Mouse (Mus musculus) CD4-positive naive resting alpha-beta T cell, adult 57 days (primary cell): ENCODE results near the gene Prcc. TPM values are rescaled to one million over a fixed set of nuclear protein-coding genes. Genes with fewer than 3 reads are reported as not detected.

ENCODE experiments used
- total RNA-seq: library from RNA; stranded (reverse); gene quantifications from one replicate; pipeline ENCODE4 v1.2.4, GENCODE M21; 2023

The Prcc gene
- 70.6 TPM for total RNA-seq

DNA sequence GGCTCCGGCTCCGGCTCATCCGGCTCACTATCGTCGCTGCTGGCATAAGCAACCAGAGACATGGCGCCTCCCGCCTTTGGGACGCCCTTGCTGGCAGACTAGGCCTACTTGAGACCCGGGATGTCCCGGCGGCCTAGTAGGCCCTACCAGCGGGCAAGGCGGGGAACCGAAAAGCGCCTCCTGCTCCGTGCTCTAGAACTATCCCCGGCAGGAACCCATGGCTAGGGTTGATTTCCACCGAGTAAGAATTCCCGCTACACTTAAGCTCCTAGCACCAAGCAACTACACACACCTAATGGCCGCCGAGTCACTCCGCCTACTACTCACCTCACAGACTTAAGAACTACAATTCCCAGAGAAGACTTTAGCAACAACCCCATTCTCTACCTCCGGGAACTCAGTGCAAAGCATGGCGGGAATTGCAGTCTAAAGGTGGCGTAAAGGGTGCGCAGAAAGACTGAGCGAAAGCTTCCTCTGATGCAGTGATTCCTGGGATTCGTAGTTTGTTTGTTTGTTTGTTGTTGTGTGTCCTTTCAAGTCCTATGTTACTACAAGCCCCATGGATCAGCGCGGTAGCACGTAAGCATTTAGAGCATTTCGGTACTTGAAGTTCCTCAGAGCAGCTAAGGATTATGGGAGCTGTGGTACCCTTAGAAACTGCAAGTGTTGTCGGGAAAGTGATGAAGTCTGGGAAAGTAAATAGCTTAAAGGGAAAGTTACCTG, at the start of gene Prcc:
Prcc (minus strand) TSS at position 328 of the 723 bp plus-strand sequence.

DNA sequence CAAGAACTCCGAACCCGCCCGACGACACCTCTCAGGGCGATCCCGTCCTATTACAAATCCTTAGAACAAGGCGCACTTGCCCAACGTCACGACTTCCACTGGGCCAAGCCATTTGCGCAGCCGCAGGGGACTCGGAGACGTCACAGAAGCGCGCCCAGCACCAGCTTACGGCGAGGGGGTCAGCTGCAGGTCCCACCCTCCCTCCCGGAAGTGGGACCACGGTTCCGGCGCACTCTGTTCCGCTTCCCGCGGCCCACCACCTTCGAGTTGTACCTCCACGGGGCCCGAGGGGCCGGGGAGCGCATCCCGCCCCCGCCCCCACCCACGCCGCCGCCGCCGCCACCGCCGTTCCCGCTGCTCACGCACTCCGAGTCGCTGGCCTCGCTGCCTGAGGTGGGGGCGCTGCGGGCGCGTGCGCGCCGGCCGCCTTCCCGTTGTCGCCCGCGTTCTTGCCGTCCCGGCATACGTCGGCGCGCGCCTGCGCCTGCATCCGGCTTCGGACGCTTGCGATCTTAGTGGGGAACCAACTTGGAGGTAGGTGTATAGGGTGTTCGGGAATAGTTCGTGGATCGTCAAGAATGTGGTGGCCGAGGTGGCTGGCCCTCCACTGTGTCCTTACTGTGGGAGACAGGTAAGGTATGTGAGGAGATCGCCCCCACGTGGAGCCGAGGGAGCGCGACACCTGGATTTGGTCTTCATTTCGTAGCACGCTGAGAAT, 44.8 kb upstream of the Prcc start, which contains the start of the genes Isg20l2 and Rrnad1:
Isg20l2 (plus strand) TSS at position 237 of the 718 bp plus-strand sequence.
Rrnad1 (minus strand) TSS at position 640 of the 718 bp plus-strand sequence.

DNA sequence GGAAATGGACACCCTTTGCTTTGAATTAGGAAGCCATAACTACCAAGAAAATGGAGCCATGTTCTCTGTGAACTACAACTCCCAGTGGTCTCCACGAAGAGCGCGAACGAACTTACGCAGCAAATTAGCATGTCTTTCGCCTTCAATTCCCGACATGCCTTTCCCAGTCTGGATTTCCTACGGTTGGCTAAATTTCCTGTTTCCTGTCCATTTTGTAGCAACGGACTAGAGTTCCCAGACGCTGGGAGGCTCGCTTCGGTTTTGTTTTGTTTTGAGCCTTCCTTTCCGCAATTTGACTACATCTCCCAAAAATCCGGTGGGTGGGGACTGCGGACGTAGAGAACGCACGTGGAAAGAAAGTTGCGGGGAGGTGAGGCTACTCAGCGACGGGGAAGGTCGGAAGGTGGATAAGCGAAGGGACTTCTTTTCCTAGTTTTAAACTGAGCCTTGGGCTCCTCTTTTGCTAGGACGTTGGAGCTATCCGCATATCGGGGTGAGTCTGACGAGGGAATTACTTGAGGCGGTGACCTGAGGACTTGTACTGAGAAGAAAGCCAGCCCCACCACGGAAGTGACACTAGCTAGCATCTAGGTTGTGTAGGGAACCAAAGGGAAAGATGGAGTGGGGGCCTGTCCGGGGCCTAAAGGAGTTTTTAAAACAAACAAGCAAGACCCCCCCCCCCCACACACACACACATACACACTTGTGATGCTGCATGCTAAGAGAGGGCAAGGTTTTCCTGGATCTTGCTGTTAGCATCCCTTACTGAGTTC, 34.1 kb upstream of the Prcc start, which contains the start of gene Mrpl24:
Mrpl24 (plus strand) TSS at position 171 of the 773 bp plus-strand sequence.

DNA sequence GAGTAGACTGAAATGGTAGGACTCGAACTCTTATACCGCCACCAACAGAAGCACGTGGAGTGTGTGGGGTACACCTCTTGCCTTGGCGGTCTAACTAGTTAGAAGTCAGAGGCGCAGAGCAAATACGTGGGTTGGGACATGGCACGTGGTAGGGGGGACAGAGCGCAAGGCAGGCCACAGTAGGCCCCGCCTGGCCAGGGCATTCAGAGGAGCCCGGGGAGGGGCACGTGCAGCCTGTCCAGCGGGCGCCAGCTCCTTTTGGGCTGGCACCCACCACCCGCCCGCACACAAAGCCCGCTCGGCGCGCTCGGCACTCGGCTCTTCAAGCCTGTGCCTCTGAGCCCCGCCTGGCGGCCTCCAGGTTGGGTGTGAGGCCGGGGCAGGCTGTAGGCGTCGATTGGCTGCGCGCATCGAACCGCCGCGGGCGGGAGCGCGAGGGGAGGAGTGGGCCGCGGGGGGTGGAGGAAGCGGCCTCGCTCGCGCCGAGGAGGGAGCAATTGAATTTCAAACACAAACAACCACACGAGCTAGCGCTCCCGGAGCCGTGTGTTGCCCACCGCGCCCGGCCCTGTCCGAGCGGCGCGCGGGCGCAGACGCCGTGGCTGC, 20.6 kb upstream of the Prcc start, which contains the start of gene Hdgf:
Hdgf (plus strand) TSS at position 442 of the 606 bp plus-strand sequence.

DNA sequence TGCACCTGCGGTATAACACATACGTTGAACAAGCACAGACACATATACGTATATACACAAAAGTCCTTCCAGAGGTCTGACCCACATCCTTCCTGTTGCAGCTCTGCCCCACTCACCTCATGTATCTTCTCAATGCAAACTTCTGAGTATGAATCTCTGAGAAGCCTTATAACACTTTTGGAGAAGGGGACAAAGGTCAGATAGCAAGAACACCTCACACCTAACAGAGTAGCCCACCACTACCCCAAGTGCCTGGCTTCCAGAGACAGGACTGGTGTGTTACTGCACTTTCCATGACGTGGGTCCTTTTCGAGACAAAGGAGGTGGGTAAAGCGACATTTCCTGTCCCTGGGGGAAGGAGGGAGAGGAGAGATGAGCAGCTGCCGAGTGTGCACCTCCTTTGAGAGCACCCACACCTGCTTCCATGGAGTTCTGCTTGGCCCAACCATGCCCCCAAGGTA, 38.7 kb downstream of the Prcc start, which contains the start of gene Sh2d2a:
Sh2d2a (plus strand) TSS at position 106 of the 461 bp plus-strand sequence.

DNA sequence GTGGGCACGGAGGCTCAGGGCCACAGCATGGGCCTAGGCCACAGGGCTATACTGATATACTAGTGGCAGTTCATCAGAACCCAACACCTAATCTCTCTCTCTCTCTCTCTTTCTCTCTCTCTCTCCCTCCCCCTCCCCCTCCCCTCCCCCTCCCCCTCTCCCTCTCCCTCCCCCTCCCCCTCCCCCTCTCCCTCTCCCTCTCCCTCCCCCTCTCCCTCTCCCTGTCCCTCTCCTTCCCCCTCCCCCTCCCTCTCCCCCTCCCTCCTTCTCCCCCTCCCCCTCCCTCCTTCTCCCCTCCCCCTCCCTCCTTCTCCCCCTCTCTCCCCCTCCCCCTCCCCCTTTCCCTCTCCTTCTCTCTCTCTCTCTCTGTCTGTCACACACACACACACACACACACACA, 61.2 kb downstream of the Prcc start, which contains the start of gene Pear1:
Pear1 (minus strand) TSS at position 101 of the 400 bp plus-strand sequence.

Other genes starting within 250 kb of the Prcc start
- gene Lrrc71, start 137.0 kb downstream of the Prcc start, total RNA-seq = 0.35 TPM
- gene Ntrk1, start 90.4 kb downstream of the Prcc start, total RNA-seq = not detected
- not detected for gene Insrr, start 88.7 kb downstream of the Prcc start, total RNA-seq
- gene Pear1, start 61.3 kb downstream of the Prcc start, total RNA-seq = 23.2 TPM
- gene Sh2d2a, start 38.9 kb downstream of the Prcc start, total RNA-seq = 294 TPM
- gene Hdgf, start 20.7 kb upstream of the Prcc start, total RNA-seq = 85.8 TPM
- gene Mrpl24, start 33.9 kb upstream of the Prcc start, total RNA-seq = 169 TPM
- 63.4 TPM for gene Isg20l2, start 44.7 kb upstream of the Prcc start, total RNA-seq
- gene Rrnad1, start 45.1 kb upstream of the Prcc start, total RNA-seq = 32.8 TPM
- 2.3 TPM for gene Crabp2, start 63.1 kb upstream of the Prcc start, total RNA-seq
- not detected for gene Nes, start 85.5 kb upstream of the Prcc start, total RNA-seq
- not detected for gene Bcan, start 114.6 kb upstream of the Prcc start, total RNA-seq
- not detected for gene Hapln2, start 142.0 kb upstream of the Prcc start, total RNA-seq
- gene Gpatch4, start 157.5 kb upstream of the Prcc start, total RNA-seq = 27.4 TPM
- 23.9 TPM for gene Naxe, start 172.9 kb upstream of the Prcc start, total RNA-seq
- not detected for gene Ttc24, start 192.7 kb upstream of the Prcc start, total RNA-seq
- gene Iqgap3, start 196.4 kb upstream of the Prcc start, total RNA-seq = 1.2 TPM